Mouse (Mus musculus) spleen, adult 18-20 months (tissue): ENCODE measurements around the gene Tcf21.
A peak's percentile ranks its signal among the peaks of the same experiment; 100 is the strongest.

Source experiments
- DNase-seq, 2 experiments: peaks; one replicate each; pipeline ENCODE4 v3.0.0; 2022; ENCODE audit warnings: mixed read lengths in 2 of 2

Gene Tcf21

GRCm38 (mm10) chr10:22819871-22820590 lies at the start of gene Tcf21:
Tcf21 (minus strand) TSS chr10:22820174.
- no peak for DNase-seq

GRCm38 (mm10) chr10:22868386-22868918 lies 48.5 kb upstream of the Tcf21 start:
- peak in 1 of 2 experiments; percentile 9 for DNase-seq

- no peak for DNase-seq
Observed at GRCm38 (mm10) chr10:22867210-22867609, 47.2 kb upstream of the Tcf21 start.

- no peak for DNase-seq
Observed at GRCm38 (mm10) chr10:22858111-22858510, 38.1 kb upstream of the Tcf21 start.

- no peak for DNase-seq
Observed at GRCm38 (mm10) chr10:22854330-22854729, 34.4 kb upstream of the Tcf21 start.

GRCm38 (mm10) chr10:22845351-22845750 lies 25.4 kb upstream of the Tcf21 start:
- DNase-seq = no peak

GRCm38 (mm10) chr10:22844731-22845130 lies 24.8 kb upstream of the Tcf21 start:
- no peak for DNase-seq

- no peak for DNase-seq
Observed at GRCm38 (mm10) chr10:22843440-22844361, 23.7 kb upstream of the Tcf21 start.

GRCm38 (mm10) chr10:22842781-22843439 lies 22.9 kb upstream of the Tcf21 start:
- no peak for DNase-seq

- no peak for DNase-seq
Observed at GRCm38 (mm10) chr10:22842113-22842512, 22.1 kb upstream of the Tcf21 start.

- DNase-seq = no peak
Observed at GRCm38 (mm10) chr10:22826244-22826643, 6.3 kb upstream of the Tcf21 start.

GRCm38 (mm10) chr10:22822896-22823295 lies 2.9 kb upstream of the Tcf21 start:
- DNase-seq = no peak

GRCm38 (mm10) chr10:22822486-22822885 lies 2.5 kb upstream of the Tcf21 start:
- DNase-seq = no peak

- DNase-seq = no peak
Observed at GRCm38 (mm10) chr10:22821709-22822108, 1.7 kb upstream of the Tcf21 start.

GRCm38 (mm10) chr10:22821267-22821666 lies 1.3 kb upstream of the Tcf21 start:
- no peak for DNase-seq

GRCm38 (mm10) chr10:22820841-22821240 lies 867 bp upstream of the Tcf21 start:
- DNase-seq = no peak

GRCm38 (mm10) chr10:22819239-22819870 lies 619 bp downstream of the Tcf21 start:
- DNase-seq = no peak

GRCm38 (mm10) chr10:22818600-22819238 lies 1.3 kb downstream of the Tcf21 start:
- DNase-seq = no peak

GRCm38 (mm10) chr10:22817976-22818375 lies 2.0 kb downstream of the Tcf21 start:
- no peak for DNase-seq

- no peak for DNase-seq
Observed at GRCm38 (mm10) chr10:22817561-22817960, 2.4 kb downstream of the Tcf21 start.

GRCm38 (mm10) chr10:22816237-22816762 lies 3.7 kb downstream of the Tcf21 start:
- DNase-seq = no peak
